Mouse (Mus musculus) stomach, embryonic 16.5 days (tissue): ENCODE results near the gene Usmg5. TPM values are rescaled to one million over a fixed set of nuclear protein-coding genes. Genes with fewer than 3 reads are reported as not detected.

Experiments used
- ATAC-seq: fragments of 200-750 bp; cut with Nextera tagmentation; 2 replicates; pipeline ENCODE4 v1.8.0; 2017; ENCODE audit warnings: moderate number of reproducible peaks, moderate TSS enrichment; ENCODE audit not compliant: insufficient read depth, low FRiP score
- H3K27ac ChIP-seq: fragments of 300-500 bp; sonication (generic); 2 replicates; pipeline ENCODE4 v1.5.1; 2014; ENCODE audit warnings: low read length
- H3K27me3 ChIP-seq: fragments of 300-500 bp; sonication (generic); 2 replicates; pipeline ENCODE4 v1.6.1; 2014; ENCODE audit warnings: low read length, control low read depth, mixed read lengths; ENCODE audit not compliant: control insufficient read depth, insufficient read depth
- H3K36me3 ChIP-seq: fragments of 300-500 bp; sonication (generic); 2 replicates; pipeline ENCODE4 v1.6.1; 2014; ENCODE audit warnings: low read length; ENCODE audit not compliant: control insufficient read depth, insufficient read depth
- H3K4me1 ChIP-seq: fragments of 300-500 bp; sonication (generic); 2 replicates; pipeline ENCODE4 v1.6.1; 2014; ENCODE audit warnings: low read length, control low read depth, mixed read lengths; ENCODE audit not compliant: control insufficient read depth, insufficient read depth
- H3K4me2 ChIP-seq: fragments of 300-500 bp; sonication (generic); 2 replicates; pipeline ENCODE4 v1.6.1; 2014; ENCODE audit warnings: low read depth, low read length, mixed read lengths
- H3K4me3 ChIP-seq: fragments of 300-500 bp; sonication (generic); replicated peaks from 2 replicates; pipeline ENCODE4 v1.5.1; 2014; ENCODE audit warnings: mild to moderate bottlenecking, low read length
- H3K9ac ChIP-seq: fragments of 300-500 bp; sonication (generic); 2 replicates; pipeline ENCODE4 v1.6.1; 2014; ENCODE audit warnings: low read length
- H3K9me3 ChIP-seq: fragments of 300-500 bp; sonication (generic); replicated peaks from 2 replicates; pipeline ENCODE4 v1.6.1; 2016; ENCODE audit warnings: low read length, control low read depth; ENCODE audit not compliant: control insufficient read depth
- WGBS: fragments of 180-500 bp; shearing (Covaris S2); extraction: QIAGEN DNeasy Blood & Tissue Kit; methylation state at CpG from one replicate; pipeline ENCODE4 v1.1.7; 2014; 5-methylcytosine and 5-hydroxymethylcytosine counted together
- polyA plus RNA-seq: library from polyadenylated mRNA; unstranded; fragments of >200 nt; fragmentation: Nextera tagmentation; extraction: Ambion mirVana; gene quantifications from 2 replicates; pipeline ENCODE4 v1.2.1, GENCODE M21; 2015

Gene Usmg5
- polyA plus RNA-seq, 1 experiment from 2014 or later, result 1,395 TPM

GRCm38 (mm10) chr19:47049061-47049460 lies 41.4 kb downstream of the Usmg5 start:
- ATAC-seq, result no peak
- Histone ChIP-seq H3K4me3 (0 out of 2 replicates have a peak overlapping the region, but pooled peaks have one; percentile 64), H3K4me2 (peak overlapping the region; percentile 78)

GRCm38 (mm10) chr19:47047236-47047833 lies 43.1 kb downstream of the Usmg5 start:
- Histone ChIP-seq H3K27me3 (no peaks in the 10 kb centered on the region), H3K9ac (no peak overlapping the region), H3K36me3 (peaks cover 3% of the 10 kb centered on the region; the same call in 1 of the 2 replicates), H3K4me1 (peaks cover 10% of the 10 kb centered on the region), H3K4me3 (no peak overlapping the region), H3K4me2 (no peak overlapping the region), H3K27ac (no peak overlapping the region), H3K9me3 (no peaks in the 10 kb centered on the region)
- ATAC-seq, result no peak
- 81% methylated on average over 13 of the region's 13 CpGs for WGBS

More at GRCm38 (mm10) chr19:47049061-47049460, 41.4 kb downstream of the Usmg5 start:
- WGBS, result 64% methylated on average over 4 of the region's 4 CpGs
- H3K27ac ChIP-seq, result no peak overlapping the region
- H3K9me3 ChIP-seq, result no peaks in the 10 kb centered on the region
- peaks cover 10% of the 10 kb centered on the region for H3K4me1 ChIP-seq
- no peaks in the 10 kb centered on the region for H3K27me3 ChIP-seq
- no peak overlapping the region for H3K9ac ChIP-seq
- peaks cover 3% of the 10 kb centered on the region; the same call in 1 of the 2 replicates for H3K36me3 ChIP-seq

- no peak overlapping the region for H3K4me2 ChIP-seq
- no peak for ATAC-seq
- no peaks in the 10 kb centered on the region for H3K27me3 ChIP-seq
- H3K27ac ChIP-seq, result no peak overlapping the region
- peaks cover 3% of the 10 kb centered on the region; the same call in 1 of the 2 replicates for H3K36me3 ChIP-seq
- WGBS, result 94% methylated on average over 1 of the region's 1 CpGs
- H3K9me3 ChIP-seq, result no peaks in the 10 kb centered on the region
- H3K9ac ChIP-seq, result no peak overlapping the region
- no peak overlapping the region for H3K4me3 ChIP-seq
- peaks cover 10% of the 10 kb centered on the region for H3K4me1 ChIP-seq
Measured at GRCm38 (mm10) chr19:47046343-47046742, 44.1 kb downstream of the Usmg5 start.

GRCm38 (mm10) chr19:47043608-47044007 lies 46.8 kb downstream of the Usmg5 start:
- 89% methylated on average over 3 of the region's 3 CpGs for WGBS
- H3K9me3 ChIP-seq, result no peaks in the 10 kb centered on the region
- no peak overlapping the region for H3K4me3 ChIP-seq
- H3K27ac ChIP-seq, result no peak overlapping the region
- no peak overlapping the region for H3K4me2 ChIP-seq
- no peak for ATAC-seq
- H3K9ac ChIP-seq, result no peak overlapping the region
- peaks cover 9% of the 10 kb centered on the region; the same call in 1 of the 2 replicates for H3K36me3 ChIP-seq
- H3K4me1 ChIP-seq, result no peaks in the 10 kb centered on the region
- H3K27me3 ChIP-seq, result no peaks in the 10 kb centered on the region

GRCm38 (mm10) chr19:47040720-47041473 lies 49.5 kb downstream of the Usmg5 start:
- H3K36me3 ChIP-seq, result peaks cover 6% of the 10 kb centered on the region; the same call in 1 of the 2 replicates
- no peak overlapping the region for H3K9ac ChIP-seq
- 85% methylated on average over 3 of the region's 3 CpGs for WGBS
- ATAC-seq, result no peak
- H3K27me3 ChIP-seq, result no peaks in the 10 kb centered on the region
- H3K27ac ChIP-seq, result no peak overlapping the region
- H3K9me3 ChIP-seq, result no peaks in the 10 kb centered on the region
- no peak overlapping the region for H3K4me2 ChIP-seq
- H3K4me1 ChIP-seq, result no peaks in the 10 kb centered on the region
- no peak overlapping the region for H3K4me3 ChIP-seq

GRCm38 (mm10) chr19:47036596-47036995 lies 53.9 kb downstream of the Usmg5 start:
- no peak for ATAC-seq
- H3K4me1 ChIP-seq, result no peaks in the 10 kb centered on the region
- H3K27ac ChIP-seq, result no peak overlapping the region
- no peak overlapping the region for H3K9ac ChIP-seq
- no peak overlapping the region for H3K4me3 ChIP-seq
- peaks cover 6% of the 10 kb centered on the region; the same call in 1 of the 2 replicates for H3K36me3 ChIP-seq
- no peak overlapping the region for H3K4me2 ChIP-seq
- WGBS, result 79% methylated on average over 3 of the region's 3 CpGs
- no peaks in the 10 kb centered on the region for H3K27me3 ChIP-seq
- H3K9me3 ChIP-seq, result no peaks in the 10 kb centered on the region

- no peak overlapping the region for H3K9ac ChIP-seq
- H3K4me3 ChIP-seq, result no peak overlapping the region
- H3K9me3 ChIP-seq, result no peaks in the 10 kb centered on the region
- H3K4me2 ChIP-seq, result no peak overlapping the region
- ATAC-seq, result no peak
- 84% methylated on average over 4 of the region's 4 CpGs for WGBS
- H3K4me1 ChIP-seq, result no peaks in the 10 kb centered on the region
- no peaks in the 10 kb centered on the region for H3K27me3 ChIP-seq
- H3K36me3 ChIP-seq, result peaks cover 6% of the 10 kb centered on the region; the same call in 1 of the 2 replicates
- no peak overlapping the region for H3K27ac ChIP-seq
Measured at GRCm38 (mm10) chr19:47034916-47035315, 55.5 kb downstream of the Usmg5 start.

Other genes starting within 250 kb of the Usmg5 start
- 5.7 and 6.5 TPM in 2 replicates for gene Ina, start 75.9 kb downstream of the Usmg5 start, polyA plus RNA-seq
- gene Nt5c2, start 75.5 kb downstream of the Usmg5 start, polyA plus RNA-seq, result 86.4 and 91.2 TPM in 2 replicates
- 11.5 and 11.8 TPM in 2 replicates for gene Pcgf6, start 39.7 kb downstream of the Usmg5 start, polyA plus RNA-seq
- 2.2 and 3.1 TPM in 2 replicates for gene Taf5, start 22.9 kb downstream of the Usmg5 start, polyA plus RNA-seq
- 7.8 and 8.4 TPM in 2 replicates for gene Pdcd11, start 121 bp upstream of the Usmg5 start, polyA plus RNA-seq
- 7.8 and 7.9 TPM in 2 replicates for gene Calhm2, start 47.6 kb upstream of the Usmg5 start, polyA plus RNA-seq
- gene Calhm1, start 53.6 kb upstream of the Usmg5 start, polyA plus RNA-seq, result not detected in 2 replicates
- gene Calhm3, start 67.1 kb upstream of the Usmg5 start, polyA plus RNA-seq, result not detected in 2 replicates
- gene Neurl1a, start 88.2 kb upstream of the Usmg5 start, polyA plus RNA-seq, result 5.9 and 6.8 TPM in 2 replicates